Mouse (Mus musculus) layer of hippocampus, adult 11-12 months (tissue): ENCODE data around the gene Macc1.
"Not testable (repeated sequence)": the region's sequence is repeated elsewhere in the genome, so short reads cannot be mapped to it uniquely, and the experiment has no call there.

ENCODE experiments used
- DNase-seq: peaks from one replicate; pipeline ENCODE4 v3.0.0; 2022; ENCODE audit warnings: low spot score

Gene Macc1

GRCm38 (mm10) chr12:119313970-119314369 is at the start of gene Macc1:
TSS of gene Macc1 (plus strand) at chr12:119314270.
- no peak for DNase-seq

DNA sequence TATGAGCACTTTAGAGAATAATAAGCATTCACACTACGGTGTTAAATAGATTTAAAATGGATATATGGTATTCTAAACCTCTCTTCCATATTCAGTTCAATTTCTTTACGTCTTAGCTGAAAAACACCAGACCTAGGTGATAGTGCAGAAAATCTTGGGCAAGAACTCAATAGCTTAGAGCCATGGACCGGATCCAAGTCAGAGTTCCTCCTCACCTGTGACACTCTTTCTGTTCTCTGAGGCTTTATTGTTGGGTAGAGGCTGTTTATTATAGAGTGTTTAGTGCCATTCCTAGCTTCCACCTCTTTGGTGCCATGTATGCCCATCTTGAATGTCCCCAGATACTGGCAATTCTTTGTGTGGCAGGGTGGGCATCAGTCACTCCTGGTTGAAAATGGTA is 49.6 kb upstream of the Macc1 start:
- DNase-seq: no peak

DNA sequence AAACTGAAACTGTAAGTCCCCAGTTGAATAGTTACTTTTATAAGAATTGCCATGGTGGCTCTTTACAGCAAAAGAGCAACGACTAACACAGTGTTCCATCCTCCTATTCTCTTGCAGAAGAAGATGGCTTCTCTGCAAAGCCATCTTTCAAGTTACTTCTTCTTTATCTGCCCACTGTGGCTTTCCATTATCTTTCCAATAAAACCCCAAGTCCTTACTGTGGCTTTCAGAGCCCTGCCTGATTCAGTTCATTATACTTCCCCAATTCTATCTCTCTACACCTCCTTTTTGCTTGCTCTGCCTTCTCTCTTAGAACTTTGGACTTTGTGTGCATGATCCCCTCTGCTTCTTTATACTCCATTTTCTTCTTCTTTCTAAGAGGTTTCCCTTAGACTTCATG is 45.3 kb upstream of the Macc1 start:
- no peak for DNase-seq

DNA sequence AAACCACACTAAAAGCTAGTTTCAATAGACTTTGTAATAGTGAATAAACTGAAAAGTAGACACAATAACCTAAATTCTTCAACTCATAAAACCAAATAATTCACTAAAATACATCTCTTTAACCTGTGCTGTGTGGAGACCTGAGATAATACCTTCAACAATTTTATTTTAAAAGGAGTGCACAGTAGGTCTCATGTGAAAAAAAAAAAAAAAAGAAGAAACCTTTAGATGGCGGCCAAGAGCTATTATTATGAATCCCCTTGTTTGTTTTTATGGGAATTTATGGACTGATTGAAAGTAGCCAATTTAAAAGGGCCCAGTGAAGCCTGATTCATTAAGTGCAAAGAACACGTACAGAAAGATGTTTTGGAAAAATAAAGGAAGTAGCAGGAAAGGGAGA is 44.0 kb upstream of the Macc1 start:
- no peak for DNase-seq

DNA sequence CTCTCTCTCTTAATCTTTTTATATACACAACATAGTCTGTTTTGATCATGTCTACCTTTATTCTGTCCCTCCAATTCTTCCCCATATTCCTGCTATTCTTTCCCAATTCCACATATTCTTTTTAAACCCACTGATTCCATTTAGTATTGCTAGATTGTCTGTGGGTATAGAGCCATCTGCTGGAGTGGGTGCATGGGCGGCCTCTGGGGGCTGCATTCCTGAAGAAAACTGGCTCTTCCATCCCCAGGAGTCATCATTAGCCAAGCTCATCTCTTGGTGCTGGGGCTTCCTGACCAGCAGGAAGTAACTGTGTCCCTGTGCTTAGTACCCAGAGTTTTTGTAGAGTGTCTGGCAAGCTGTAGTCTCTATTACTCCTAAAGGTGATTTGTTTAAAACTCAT is 42.1 kb upstream of the Macc1 start:
- no peak for DNase-seq

DNA sequence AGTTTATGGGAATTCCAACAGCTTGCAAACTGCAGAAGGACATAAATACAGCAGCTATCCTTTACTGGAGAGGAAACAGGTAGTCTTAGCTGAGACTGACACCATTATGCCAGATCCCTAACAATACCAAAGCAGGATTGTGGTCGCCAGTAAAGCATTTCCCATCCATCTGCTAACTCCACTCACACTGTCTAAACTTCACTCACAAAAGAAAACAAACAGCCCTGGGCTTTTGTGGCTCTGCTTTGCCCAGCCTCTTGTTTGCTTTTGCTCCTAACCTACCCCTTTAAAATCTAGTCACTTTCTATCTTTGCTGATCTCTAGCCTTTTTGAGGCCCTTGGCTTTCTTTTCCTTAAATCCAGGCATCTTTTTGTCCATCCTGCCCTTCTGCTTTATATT is 40.5 kb upstream of the Macc1 start:
- DNase-seq: no peak

- DNase-seq: no peak
Observed at GRCm38 (mm10) chr12:119276282-119276681, 37.8 kb upstream of the Macc1 start.

DNA sequence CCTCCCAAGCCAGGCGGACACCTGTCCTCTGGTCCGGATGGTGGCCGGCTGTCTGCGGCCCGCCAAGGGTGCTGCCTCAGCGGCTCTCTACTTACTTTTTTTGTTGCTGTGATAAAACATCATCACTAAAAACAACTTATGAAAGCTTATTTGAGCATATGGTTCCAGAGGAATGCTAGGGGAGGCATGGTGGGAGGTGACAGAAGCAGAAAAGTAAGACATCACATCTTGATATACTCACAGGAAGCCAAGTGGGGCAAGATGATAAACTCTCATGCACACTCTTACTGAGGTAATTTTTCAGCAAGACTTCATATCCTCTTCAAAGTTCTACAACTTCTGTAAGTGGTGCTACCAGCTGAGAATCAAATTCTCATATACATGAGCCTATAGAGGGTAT is 22.5 kb upstream of the Macc1 start:
- DNase-seq: no peak

DNA sequence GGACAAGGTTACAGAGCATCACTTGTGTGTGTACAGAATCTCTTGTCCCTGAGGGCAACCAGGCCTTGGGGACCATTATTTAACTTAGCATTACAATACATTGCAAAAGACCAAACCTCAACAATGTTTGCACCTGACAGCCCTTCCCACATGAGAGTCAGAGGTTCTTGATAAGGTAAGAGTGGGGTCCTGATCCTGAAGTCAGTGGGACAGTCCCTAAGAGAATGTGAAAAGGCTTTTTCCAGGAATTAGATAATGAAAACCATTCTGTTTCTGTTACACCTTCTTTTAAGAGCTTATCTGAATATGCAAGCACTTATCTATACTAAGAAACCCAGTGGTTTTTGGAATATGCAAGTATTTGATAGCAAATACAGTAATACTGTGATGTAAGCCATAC is 10.5 kb upstream of the Macc1 start:
- DNase-seq: no peak

DNA sequence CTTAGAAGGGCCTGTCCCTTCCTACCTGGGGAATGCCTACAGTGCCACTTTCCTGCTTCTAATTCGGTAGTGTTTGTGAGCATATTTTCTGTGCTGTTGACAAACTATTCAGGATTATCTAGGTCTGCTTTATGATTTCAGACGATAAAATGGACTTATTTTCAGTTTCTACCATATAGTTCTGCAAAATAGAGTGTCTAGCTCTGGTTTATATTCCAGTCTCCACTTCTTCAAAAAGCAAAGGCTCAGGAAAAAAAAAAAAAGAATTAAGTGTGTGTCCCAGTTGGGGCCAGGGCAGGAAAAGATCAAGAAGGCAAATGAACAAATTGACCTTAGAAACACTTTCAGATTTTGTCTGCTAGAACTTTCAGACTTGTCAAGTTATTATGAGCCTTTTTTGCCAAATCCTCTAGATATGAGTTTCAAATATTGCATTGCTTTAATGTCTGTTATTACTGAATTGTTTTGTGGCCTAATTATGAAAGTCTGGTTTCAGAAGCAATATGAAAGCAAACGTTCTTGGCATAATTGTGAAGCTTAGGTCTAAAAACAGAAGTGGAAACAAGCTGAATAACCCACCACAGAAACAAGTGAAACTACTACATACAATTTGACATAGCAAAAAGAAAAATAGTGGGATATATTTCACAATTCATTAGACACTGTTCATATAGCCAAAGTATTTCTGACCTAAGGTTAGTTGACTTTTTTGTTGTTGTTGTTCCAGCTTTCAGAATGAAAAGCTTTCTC is 881 bp upstream of the Macc1 start:
- DNase-seq: no peak

- DNase-seq: no peak
Observed at GRCm38 (mm10) chr12:119318799-119319198, 4.7 kb downstream of the Macc1 start.

GRCm38 (mm10) chr12:119325400-119325799 is 11.3 kb downstream of the Macc1 start:
- no peak for DNase-seq

DNA sequence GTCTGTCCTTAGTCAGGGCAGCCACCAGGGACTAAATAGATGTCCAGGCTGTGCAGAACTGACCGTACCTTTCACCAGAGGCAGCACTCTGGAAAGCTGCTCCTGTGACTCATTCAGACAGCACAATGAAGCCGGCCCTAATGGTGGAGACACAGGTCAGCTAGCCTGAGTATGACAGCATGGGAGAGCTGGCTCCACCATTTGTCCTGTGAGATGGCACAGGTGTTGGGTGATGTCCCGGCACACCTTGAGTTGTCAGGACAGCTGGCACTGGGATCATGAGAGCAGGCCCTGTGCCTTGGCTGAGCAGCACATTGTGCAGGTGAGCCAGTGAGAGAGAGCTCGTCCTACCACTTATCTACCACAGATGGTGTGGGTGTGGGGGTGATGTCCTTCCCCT is 16.6 kb downstream of the Macc1 start:
- DNase-seq: no peak

GRCm38 (mm10) chr12:119333376-119333775 is 19.3 kb downstream of the Macc1 start:
- no peak for DNase-seq

GRCm38 (mm10) chr12:119352579-119352978 is 38.5 kb downstream of the Macc1 start:
- not testable (repeated sequence) for DNase-seq

DNA sequence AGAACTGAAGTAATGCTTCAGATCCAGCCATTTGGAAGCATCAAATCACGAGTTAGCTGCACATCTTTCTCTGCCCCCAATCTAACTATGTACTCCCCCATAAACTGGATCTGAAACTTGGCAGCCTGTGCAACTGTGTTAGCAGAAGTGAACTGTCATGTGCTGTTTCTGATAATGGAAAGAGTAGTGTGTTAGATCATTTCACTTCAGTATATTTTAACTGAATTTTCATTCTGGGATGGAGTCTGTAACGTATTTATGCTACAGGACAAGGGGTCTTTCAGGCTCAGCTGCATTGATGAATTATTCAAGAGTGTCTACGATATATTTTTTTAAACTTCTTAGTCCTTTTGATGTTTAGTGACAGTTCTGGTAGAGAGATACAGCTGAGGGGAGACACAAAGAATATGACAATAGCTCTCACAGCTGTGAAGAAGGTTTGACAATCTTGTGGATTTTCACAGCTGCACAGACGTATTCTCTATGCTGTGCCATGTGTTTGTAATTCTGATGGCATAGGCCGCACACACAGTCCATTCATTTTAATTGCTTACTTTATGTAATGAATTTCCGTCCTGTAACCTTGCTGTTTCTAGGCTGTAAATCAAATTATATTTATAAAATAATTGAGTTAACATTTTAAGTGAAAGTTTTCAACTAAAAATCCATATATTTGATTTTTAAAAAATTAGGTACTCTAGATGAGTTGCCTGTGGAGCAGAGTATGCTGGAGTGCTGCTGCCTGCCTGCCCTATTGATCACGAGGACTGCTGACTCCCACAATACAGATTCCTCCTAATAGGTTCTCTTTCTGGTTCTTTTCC is 43.6 kb downstream of the Macc1 start:
- peak; percentile 40 for DNase-seq

DNA sequence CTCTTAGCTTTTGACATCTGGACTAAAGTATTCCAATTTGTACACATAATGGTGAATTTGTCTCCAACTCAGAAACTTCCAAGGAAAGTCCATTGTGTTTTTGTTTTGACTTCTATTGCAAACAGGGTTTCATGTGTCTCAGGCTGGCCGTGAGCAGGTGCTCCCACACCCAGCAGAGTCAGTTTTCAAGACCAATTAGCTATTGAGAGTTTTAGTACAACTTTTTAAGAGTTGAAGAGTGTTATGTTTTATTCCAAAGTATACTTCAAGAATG is 44.1 kb downstream of the Macc1 start:
- DNase-seq: no peak

DNA sequence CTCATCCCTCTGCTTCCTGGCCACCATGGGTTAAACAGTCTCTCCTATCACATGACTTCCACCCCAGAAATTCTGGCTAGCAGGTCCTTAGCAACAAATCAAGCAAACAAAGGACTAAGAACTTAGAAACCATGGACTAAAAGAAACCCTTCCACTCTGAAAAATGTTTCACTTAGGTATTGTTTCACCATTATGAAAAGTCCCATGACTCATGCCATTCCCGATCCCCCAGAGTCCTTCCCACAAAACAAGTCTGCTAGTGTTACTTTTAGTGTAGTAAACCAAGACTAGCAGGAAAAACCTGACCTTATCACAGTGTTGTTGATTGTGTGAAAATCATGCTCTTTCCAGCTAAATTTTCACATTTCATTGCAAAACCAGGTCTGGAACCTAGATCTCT is 51.0 kb downstream of the Macc1 start:
- DNase-seq: no peak

DNA sequence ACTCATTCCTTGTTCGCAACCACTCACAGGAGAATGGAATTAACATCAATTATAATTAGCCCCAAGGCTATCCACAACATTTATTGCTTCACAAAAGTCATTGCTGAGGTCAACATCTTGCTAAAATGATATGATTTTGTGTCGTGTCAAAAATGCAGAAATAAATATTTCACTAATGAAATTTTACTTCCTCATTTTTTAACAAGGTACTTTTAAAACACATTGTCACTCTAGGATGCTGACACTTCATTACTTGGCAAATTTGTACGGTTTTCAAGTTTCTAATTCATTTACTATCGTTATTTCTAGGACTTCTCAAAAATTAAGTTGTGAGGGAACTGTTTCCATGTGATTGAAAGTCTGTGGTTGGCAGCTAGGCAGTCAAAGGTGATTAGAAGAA is 55.8 kb downstream of the Macc1 start:
- no peak for DNase-seq

- DNase-seq: no peak
Observed at GRCm38 (mm10) chr12:119372359-119372758, 58.3 kb downstream of the Macc1 start.

DNA sequence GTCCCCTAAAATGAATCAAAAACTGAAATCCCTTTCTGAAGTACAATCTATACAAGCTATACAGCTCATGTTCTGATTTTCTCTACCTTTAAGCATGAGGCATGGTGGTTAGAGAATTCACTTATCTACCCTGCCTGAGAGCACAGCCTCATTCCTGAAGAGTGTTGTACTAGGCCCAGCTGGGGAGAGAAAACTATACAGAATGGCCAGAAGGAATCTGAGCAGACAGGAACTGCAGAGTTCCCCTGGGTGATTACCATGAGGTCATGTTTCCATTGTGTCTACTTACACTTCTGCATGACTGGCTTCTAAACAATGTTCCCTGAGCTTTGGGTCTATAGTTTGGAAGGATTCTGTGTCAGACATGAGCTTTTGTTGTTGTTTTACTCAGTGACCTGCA is 62.8 kb downstream of the Macc1 start:
- DNase-seq: no peak

DNA sequence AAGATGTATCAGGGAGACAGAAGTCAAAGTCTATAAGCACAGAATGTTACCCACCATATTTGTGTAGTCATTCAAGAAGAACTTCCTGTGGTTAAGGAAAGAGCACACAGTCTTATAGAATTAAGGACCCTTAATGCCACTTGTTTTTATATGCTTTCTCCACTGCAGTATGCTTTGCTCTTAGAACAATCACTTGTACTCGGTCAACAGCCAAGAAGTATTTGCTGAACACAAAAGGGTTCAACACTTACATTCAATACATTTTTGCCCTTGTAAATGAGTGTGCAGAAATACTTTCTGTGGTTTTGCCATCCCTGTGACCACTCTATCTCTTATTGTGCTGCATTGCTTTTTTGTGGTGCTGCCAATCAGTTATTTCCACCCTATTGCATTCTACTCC is 67.8 kb downstream of the Macc1 start:
- DNase-seq: no peak

- DNase-seq: no peak
Observed at GRCm38 (mm10) chr12:119386243-119386642, 72.2 kb downstream of the Macc1 start.

GRCm38 (mm10) chr12:119386650-119387049 is 72.6 kb downstream of the Macc1 start:
- DNase-seq: no peak
